Mouse (Mus musculus) splenic B cell, adult 2 months (primary cell): ENCODE results near the gene Diablo.
"Not testable (repeated sequence)": the region's sequence is repeated elsewhere in the genome, so short reads cannot be mapped to it uniquely, and the experiment has no call there.

Experiments used
- DNase-seq: peaks from one replicate; pipeline ENCODE4 v3.0.0-alpha.2; 2011; ENCODE audit warnings: low read depth, low spot score
- H3K27me3 ChIP-seq: 2 replicates; pipeline ENCODE4 v1.6.1; 2012; ENCODE audit warnings: mild to moderate bottlenecking, low read length, moderate library complexity, mixed read lengths; ENCODE audit not compliant: control insufficient read depth, poor library complexity, insufficient read depth, severe bottlenecking
- H3K36me3 ChIP-seq: 2 replicates; pipeline ENCODE4 v1.6.1; 2012; ENCODE audit warnings: mild to moderate bottlenecking, low read length, moderate library complexity, mixed read lengths; ENCODE audit not compliant: control insufficient read depth, poor library complexity, insufficient read depth, severe bottlenecking

Diablo gene

DNA sequence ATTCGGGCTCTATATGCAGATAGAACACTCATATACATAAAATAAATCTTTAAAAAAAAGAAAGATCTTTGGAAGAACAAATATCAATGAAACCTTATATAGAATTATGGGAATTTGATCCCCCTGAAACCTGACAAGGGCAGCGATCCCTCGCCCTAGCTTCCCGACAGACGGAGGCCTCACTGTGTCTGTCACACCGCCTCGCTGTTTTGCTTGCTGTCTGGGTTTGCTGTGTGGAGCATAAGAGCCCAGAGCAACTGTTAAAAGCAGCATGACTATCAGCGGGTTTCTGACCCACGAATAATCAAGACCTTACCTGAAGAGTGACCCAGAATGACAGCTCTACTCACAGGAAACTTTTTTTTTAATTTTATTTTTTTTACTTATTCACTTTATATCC, 3.3 kb downstream of the Diablo start:
- H3K27me3 ChIP-seq: no peaks in the 10 kb centered on the region
- H3K36me3 ChIP-seq: no peaks in the 10 kb centered on the region
- no peak for DNase-seq

DNA sequence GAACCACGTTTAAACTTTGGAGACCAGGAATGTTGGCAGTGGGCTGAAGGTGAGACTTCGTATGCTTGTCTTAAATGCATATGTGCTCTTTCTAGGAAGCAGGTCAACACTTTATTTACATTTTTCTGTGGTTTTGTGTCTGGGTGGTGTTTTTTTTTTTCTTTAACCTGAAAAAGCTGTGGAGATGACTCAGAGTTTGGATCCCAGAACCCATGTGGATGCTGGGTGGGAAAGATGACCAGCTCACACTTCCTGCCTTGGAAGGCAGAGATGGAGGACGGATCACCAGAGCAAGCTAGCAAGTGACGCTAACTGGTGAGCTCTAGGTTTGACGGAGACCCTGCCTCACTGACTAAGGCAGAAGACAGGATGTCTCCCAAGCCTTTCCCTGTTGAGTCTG, 9.1 kb downstream of the Diablo start:
- no peaks in the 10 kb centered on the region; the same call in 1 of the 2 replicates for H3K36me3 ChIP-seq
- H3K27me3 ChIP-seq: no peaks in the 10 kb centered on the region
- no peak for DNase-seq

DNA sequence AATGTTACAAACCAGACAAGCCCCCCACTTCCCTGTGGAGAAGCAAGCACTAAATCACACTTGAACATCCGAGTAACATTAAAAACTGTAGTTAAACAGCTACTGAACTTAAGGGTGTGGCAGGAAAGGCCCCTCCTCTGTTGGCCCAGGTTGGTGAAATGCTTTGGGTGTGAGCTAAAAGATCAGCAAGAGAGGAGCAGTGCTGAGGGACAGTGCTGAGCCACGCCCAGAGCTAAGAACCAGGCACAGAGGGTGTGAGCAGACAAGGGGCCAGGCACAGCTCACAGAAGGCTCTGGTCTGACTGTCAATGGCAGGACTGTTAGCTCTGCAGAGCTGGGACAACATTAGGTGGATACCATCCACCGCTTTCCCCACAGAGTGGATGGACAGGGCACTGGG, 11.9 kb downstream of the Diablo start:
- DNase-seq: no peak

DNA sequence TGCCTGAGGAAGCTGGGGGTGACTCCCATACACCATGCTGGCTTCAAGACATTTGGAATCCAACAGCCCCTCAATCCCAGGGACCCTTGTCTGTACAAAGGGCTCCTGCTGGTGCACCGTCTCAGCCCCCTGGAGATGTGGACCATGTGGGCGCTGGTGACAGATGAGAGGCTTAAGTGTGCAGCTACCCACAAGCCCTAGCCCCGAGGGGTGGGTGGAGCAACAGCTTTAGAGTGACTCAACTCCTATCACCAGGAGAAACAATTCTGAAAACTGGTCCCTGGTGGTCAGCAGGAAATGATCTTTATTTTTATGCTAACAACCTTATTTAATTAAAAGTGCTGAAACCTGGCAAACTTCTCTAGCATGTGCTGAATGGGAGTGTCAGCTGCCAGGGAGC, 12.6 kb downstream of the Diablo start:
- not testable (repeated sequence) for DNase-seq, H3K27me3 ChIP-seq, H3K36me3 ChIP-seq

More for the DNA sequence above, 11.9 kb downstream of the Diablo start:
- Histone ChIP-seq H3K36me3 (no peaks in the 10 kb centered on the region; the same call in 1 of the 2 replicates), H3K27me3 (no peaks in the 10 kb centered on the region)

DNA sequence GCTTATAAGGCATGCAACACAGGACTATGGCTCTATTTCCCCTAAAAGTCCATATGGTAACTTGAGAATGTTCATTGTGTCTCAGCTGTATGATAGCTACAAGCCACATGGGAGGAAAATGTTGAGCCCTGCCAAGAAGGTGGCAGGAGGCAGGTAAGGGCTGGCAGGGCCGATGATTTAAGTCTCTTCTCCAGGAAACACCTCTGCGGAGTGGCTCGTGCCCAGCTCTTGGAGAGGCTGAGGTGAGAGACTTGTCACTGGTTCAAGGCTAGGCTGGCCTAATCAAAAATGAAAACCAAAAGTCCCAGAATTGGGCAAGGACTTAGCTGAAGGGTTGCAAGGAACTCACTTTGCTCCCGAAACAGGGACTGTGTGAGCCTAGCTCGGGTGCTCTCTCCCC, 13.8 kb downstream of the Diablo start, which contains the start of gene B3gnt4:
Gene B3gnt4 (plus strand): TSS at position 301 of the 400 bp plus-strand sequence.
- Histone ChIP-seq H3K27me3 (no peaks in the 10 kb centered on the region), H3K36me3 (no peaks in the 10 kb centered on the region; the same call in 1 of the 2 replicates)
- no peak for DNase-seq

DNA sequence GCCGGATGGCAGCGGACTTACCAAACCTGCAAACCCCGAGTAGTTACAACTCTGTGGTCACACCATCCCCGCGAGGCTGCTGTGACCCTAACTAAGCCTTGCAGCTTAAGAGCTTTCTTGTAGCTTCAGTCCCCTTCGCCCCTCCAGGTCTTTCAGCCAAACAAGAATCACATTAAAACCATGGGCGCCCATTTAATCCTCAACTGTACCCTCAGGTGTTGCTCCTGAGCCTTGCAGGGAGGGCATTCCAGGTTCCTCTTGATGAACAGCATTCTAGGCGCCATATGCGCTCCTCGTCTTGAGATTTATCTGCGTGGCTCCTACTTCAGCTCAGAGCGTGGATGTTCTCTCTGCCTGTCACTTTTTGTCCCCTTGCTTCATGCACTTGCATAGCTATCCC, 15.1 kb downstream of the Diablo start:
- H3K27me3 ChIP-seq: no peaks in the 10 kb centered on the region
- no peak for DNase-seq
- H3K36me3 ChIP-seq: no peaks in the 10 kb centered on the region

DNA sequence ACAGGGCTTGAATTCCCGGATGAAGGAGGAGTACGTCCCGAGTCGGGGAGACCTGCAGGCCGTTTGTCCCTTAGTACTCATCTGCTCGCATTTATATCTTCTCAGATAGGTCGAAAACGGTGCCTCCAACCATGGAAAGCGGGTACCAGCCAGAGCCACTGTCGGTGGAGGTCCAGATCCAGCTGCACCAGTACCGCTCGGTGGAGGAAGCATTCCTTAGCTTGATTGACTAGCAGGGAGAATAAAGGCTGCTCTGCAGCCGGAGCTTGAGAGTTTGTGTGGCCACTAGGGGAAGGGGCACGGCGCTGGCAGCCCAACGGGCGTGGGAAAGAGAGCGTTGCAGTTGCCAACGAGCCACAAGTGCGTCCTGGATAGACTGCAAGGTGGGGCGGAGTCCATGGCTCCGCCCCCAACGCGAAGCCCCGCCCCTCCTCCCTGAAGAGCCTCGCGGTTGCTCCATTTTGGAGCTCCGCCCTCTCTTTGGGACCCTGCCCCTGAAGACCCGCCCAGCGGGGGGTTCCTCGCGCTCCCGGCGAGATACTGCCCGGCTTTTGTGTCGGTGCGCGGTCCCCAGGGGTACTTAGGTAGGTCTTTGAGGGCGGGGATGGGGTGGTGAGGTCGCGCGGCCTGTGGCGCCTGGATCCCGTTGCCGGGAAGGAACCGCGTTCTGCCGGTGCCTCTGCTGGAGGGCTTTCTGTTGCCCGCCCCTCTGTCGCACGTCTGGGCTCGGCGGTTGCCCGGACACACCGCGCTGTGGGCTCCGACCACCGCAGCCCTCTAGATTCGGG, 15.8 kb downstream of the Diablo start:
- no peaks in the 10 kb centered on the region for H3K27me3 ChIP-seq
- peak; percentile 83 for DNase-seq
- H3K36me3 ChIP-seq: no peaks in the 10 kb centered on the region

DNA sequence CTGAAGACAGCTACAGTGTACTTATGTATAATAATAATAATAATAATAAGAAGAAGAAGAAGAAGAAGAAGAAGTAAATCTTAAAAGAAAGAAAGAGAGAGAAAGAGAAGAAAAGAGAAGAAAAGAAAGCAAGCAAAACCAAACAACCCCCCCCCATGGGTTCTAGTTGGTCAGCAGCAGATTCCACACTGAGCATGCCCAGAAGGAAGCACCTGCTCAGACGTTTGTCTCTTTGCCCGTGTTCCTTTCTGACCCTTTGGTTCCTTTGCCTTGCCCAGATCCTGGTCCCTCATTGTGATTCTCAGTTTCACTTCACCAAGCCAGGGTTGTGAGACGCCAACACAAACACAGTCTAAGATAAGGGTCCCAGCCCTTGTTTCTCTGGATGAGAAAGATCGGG, 22.0 kb downstream of the Diablo start:
- no peaks in the 10 kb centered on the region for H3K27me3 ChIP-seq
- DNase-seq: no peak

DNA sequence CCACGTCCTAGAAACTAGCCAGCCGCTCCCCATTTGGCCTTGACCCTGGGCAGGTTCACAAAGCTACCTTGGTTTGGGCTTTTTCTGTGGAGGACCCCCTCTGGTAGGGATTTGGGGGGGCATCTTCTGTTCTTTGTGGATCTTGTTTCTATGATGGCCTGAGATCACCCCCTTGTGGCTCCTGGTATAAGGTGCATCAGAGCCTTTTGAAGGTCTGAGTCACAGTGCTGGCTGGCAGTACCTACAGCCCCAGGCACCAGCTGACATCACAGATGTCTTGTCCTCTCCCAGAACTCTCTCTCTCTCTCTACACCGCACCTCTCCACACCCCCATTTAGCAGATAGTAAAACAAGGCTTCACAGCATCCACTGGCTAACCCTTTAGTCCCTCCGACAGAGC, 24.3 kb downstream of the Diablo start:
- DNase-seq: peak; percentile 74
- no peaks in the 10 kb centered on the region for H3K36me3 ChIP-seq
- H3K27me3 ChIP-seq: no peaks in the 10 kb centered on the region

More for the DNA sequence above, 22.0 kb downstream of the Diablo start:
- H3K36me3 ChIP-seq: no peaks in the 10 kb centered on the region

DNA sequence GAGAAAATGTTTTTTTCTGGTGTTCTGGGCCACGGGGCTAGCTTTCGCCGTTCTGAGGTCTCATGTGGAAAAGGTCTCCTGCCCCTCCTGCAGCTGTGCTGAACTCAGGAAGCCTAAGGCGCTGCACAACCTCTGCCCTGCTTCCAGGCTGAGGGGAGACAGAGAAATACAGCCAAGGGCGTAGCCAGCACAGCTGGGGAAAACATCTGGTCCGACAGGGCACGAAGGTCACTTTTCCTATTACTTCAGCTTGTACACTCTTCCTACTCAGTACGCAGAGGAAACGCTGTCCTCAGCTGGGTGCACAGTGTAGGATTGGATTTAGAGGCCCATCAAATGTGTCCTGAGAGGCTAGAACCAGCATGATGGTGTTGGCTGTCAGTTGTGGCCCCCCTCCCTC, 34.0 kb downstream of the Diablo start:
- DNase-seq: no peak
- Histone ChIP-seq H3K36me3 (no peaks in the 10 kb centered on the region), H3K27me3 (no peaks in the 10 kb centered on the region; the same call in 1 of the 2 replicates)

DNA sequence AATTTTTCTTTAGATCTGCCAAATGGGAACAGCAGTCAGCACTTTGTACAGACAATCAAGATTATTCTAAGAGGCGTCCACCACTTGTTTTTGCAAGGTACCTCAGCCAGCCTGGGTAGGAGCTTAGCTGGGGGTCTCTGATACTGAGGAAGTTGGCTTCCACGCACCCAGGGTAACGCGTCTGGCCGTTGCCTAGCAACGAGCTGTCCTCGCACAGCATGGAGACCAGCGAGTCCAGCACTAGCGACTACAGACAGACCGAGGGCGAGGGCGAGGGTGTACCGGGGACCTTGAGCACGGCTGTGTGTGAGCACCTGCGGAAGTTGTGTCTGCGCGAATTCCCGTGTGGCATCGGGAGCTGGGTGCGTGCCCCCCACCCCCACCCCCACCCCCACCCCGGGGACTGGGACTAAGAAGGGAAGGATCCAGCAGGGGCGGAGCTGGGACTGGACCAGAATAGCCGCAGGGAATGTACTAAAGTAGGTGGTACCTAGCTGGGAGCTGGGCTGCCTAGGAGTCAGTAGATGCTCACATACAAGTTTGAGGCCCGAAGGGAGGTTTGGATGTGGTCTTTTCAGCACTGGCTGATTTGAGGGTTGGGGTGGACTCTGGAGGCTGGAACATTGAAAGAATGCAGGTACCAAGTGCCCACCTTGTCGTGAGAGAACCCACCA, 34.7 kb downstream of the Diablo start, which contains the start of the genes Lrrc43 and Il31:
Gene Lrrc43 (plus strand): TSS at position 194 of the 674 bp plus-strand sequence.
Gene Il31 (minus strand): TSS at position 378 of the 674 bp plus-strand sequence.
- no peaks in the 10 kb centered on the region; the same call in 1 of the 2 replicates for H3K27me3 ChIP-seq
- DNase-seq: no peak

DNA sequence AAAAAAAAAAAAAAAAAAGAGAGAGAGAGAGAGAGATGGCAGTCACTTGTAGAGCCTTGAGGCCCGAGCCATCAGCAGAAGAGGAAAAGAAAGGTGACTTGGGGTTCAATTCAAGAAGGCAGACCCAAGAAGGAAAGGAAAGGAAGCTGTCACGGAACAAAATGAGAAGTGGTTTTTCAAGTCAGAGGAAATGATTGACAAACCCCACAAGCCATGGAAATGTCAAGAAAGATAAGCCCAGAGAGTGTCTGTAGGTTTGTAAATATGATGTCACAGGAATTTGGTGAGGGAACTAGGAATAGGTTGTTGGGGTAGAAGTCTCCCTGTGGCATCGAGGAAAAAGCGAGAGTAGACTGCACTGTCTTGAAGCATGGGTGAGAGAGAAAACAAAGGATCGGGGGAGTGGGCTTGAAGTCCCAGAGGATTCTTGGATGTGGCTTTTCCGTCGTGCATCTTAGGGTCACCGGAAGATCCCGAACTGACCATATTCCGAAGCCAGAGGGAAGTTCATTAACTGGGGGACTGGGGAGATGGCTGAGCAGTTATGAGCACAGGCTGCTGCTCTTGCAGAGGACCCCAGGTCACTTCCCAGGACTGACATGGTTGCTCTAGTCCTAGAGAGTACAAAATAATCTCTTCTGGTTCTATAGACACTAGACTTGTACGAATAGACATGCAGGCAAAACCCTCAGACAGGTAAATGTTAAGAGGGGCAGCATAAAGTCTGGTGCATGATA, 36.1 kb downstream of the Diablo start:
- Histone ChIP-seq H3K36me3 (no peaks in the 10 kb centered on the region), H3K27me3 (no peaks in the 10 kb centered on the region; the same call in 1 of the 2 replicates)
- DNase-seq: peak; percentile 39

More for the DNA sequence above, 34.7 kb downstream of the Diablo start, which contains the start of the genes Lrrc43 and Il31:
- H3K36me3 ChIP-seq: no peaks in the 10 kb centered on the region

DNA sequence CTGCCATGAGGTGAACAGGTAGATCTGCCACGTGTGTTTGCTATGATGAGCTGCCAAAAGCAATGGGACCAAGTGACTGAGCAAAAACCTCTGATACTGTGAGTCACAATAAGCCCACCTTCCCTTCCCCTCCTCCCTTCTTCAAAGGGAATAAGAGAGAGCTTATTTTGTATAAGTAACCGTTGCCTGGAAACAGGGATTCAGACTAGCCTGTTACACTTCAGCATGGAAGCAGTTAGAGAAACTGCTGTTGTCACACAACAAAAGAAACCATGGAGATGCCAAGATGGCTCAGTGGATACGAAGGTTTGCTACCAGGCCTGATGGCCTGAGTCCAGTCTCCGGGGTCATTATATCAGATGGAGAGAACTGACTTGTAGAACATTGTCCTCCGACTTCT, 50.2 kb downstream of the Diablo start:
- H3K36me3 ChIP-seq: no peaks in the 10 kb centered on the region
- DNase-seq: no peak
- no peaks in the 10 kb centered on the region for H3K27me3 ChIP-seq

DNA sequence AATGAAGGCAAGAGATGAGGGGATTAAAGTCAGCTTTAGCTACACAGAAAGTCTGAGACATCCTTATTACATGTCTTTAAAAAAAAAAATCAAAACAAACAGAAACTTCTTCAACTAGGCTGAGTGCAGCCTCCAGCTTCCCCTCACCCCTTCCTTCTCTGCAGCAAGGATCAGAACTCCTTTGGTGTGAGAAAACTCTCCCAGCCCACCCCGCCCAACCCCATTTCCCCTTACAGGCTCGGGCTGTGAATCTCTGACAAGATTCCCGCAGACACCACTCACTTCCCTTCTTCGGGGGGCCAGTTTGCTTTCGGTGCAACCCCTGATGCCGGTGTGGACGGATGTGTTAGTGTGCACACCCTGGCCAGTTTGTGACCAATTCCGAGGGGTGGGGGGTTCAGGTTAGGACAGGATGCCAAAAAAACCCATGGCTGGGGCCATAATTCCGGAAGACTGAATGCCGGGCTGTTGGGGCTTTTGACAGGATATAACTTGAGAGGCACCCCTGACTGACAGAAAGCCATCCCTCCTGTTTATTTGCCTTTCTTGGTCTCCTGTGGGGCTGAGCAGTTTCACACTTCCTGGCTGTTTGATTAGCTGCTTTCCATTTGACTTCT, 53.1 kb downstream of the Diablo start:
- peak; percentile 31 for DNase-seq

More for the DNA sequence above, 53.1 kb downstream of the Diablo start:
- H3K36me3 ChIP-seq: no peaks in the 10 kb centered on the region
- no peaks in the 10 kb centered on the region for H3K27me3 ChIP-seq
